Mouse (Mus musculus): ENCODE data around the gene Klhdc7b. TPM values are rescaled to one million over a fixed set of nuclear protein-coding genes. Genes with fewer than 3 reads are reported as not detected.

Gene Klhdc7b
- not detected in 2 replicates for polyA plus RNA-seq (2015; fragmentation: Nextera tagmentation; extraction: Ambion mirVana)

DNA sequence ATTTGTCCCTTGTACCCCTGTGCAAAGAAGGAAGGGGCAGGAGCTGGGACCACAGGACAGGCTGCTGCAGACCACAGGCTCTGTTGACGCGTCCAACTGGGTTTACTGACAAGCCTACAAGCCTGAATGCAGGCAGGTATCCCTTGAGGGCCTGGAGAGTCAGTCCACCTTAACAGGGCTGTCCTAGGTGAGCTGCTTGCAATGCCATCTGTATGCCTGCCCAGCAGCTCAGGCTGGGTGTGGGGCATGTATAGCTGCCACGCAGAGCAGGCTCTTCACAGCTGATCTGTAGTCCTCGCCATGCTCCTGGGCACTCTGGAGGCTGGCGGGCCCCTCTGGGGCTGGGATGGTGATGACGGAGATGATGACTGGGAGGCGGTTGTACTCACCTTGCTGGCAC lies at the start of gene Klhdc7b:
Klhdc7b (plus strand) TSS at position 301 of the 400 bp plus-strand sequence.
- 89% methylated on average over 7 of the region's 7 CpGs for WGBS
- no peak within 1 kb of the TSS for H3K4me3 ChIP-seq (ENCODE audit: low read length)
- no peak for ATAC-seq

DNA sequence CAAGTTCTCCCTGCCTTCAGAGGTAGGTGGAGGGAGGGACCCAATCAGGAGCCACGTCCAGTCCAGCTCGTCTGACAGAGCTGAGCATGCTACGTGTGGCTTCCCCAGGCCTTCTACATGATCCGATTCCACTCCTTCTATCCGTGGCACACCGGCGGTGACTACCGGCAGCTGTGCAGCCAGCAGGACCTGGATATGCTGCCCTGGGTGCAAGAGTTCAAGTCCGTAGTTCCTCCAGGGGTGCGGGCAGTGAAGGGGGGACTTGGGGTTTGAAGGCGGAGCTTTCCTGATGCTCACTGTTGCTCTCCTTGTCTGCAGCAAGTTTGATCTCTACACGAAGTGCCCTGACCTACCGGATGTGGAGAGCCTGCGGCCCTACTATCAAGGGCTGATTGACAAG lies 48.3 kb upstream of the Klhdc7b start:
- H3K27ac ChIP-seq (ENCODE audit: low read length): no peak overlapping the region
- WGBS: 82% methylated on average over 14 of the region's 14 CpGs
- no peaks in the 10 kb centered on the region for H3K9me3 ChIP-seq (ENCODE audit: control insufficient read depth, low read length)
- H3K27me3 ChIP-seq (replicated peaks; ENCODE audit: control insufficient read depth, insufficient read depth, low read length): no peaks in the 10 kb centered on the region; the same call in 1 of the 2 replicates
- H3K36me3 ChIP-seq (ENCODE audit: control insufficient read depth, insufficient read depth, low read length): no peaks in the 10 kb centered on the region
- no peak for ATAC-seq
- H3K4me1 ChIP-seq (ENCODE audit: control insufficient read depth, insufficient read depth, low read length): no peaks in the 10 kb centered on the region
- no peak overlapping the region for H3K4me2 ChIP-seq (ENCODE audit: low read depth, low read length)
- no peak overlapping the region for H3K4me3 ChIP-seq (ENCODE audit: low read length)
- H3K9ac ChIP-seq (ENCODE audit: low read depth, low read length): no peak overlapping the region

More for the DNA sequence above, at the start of gene Klhdc7b:
- no peaks in the 10 kb centered on the region for H3K4me1 ChIP-seq (ENCODE audit: control insufficient read depth, insufficient read depth, low read length)
- H3K27ac ChIP-seq (ENCODE audit: low read length): no peak within 1 kb of the TSS
- H3K4me2 ChIP-seq (ENCODE audit: low read depth, low read length): no peak within 1 kb of the TSS
- H3K9me3 ChIP-seq (ENCODE audit: control insufficient read depth, low read length): no peaks in the 10 kb centered on the region
- no peak within 1 kb of the TSS for H3K9ac ChIP-seq (ENCODE audit: low read depth, low read length)
- peaks cover 9% of the 10 kb centered on the region for H3K27me3 ChIP-seq (replicated peaks; ENCODE audit: control insufficient read depth, insufficient read depth, low read length)
- no peaks in the 10 kb centered on the region for H3K36me3 ChIP-seq (ENCODE audit: control insufficient read depth, insufficient read depth, low read length)

DNA sequence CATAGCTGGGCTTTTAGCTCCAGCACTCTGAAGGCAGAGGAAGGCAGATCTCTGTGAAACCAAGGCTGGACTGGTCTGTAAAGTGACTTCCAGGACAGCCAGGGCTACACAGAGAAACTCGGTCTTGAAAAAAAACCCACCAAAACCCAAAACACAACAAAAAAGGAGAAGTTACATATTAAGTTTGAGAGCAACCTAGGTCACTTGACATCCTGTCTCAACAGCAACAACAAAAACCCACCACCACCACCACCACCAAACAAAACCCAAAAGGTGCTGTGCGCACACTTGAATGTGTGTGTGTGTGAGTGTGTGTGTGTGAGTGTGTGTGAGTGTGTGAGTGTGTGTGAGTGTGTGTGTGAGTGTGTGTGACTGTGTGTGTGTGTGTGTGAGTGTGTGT lies 45.0 kb upstream of the Klhdc7b start:
- H3K27me3 ChIP-seq (replicated peaks; ENCODE audit: control insufficient read depth, insufficient read depth, low read length): no peaks in the 10 kb centered on the region; the same call in 1 of the 2 replicates
- no peak overlapping the region for H3K4me3 ChIP-seq (ENCODE audit: low read length)
- H3K4me1 ChIP-seq (ENCODE audit: control insufficient read depth, insufficient read depth, low read length): no peaks in the 10 kb centered on the region
- H3K36me3 ChIP-seq (ENCODE audit: control insufficient read depth, insufficient read depth, low read length): no peaks in the 10 kb centered on the region
- WGBS: 93% methylated on average over 2 of the region's 2 CpGs
- H3K9ac ChIP-seq (ENCODE audit: low read depth, low read length): no peak overlapping the region
- H3K9me3 ChIP-seq (ENCODE audit: control insufficient read depth, low read length): no peaks in the 10 kb centered on the region
- H3K4me2 ChIP-seq (ENCODE audit: low read depth, low read length): no peak overlapping the region
- no peak overlapping the region for H3K27ac ChIP-seq (ENCODE audit: low read length)
- ATAC-seq: no peak

DNA sequence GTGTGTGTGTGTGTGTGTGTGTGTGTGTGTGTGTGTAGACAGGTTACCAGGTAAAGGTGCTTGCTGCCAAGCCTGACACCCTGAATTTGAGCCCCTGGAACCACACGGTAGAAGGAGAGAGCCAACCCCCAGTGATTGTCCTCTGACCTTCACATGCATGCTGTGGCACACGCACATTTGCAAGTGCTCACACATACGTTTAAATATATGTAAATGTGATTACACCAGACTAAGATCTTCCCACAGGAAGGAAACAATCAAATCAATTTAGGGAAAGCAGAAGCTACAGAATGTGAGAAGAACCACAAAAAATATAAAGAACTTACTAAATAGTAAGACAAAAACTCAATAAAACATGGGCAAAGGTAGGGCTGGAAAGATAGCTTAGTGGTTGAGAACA lies 44.6 kb upstream of the Klhdc7b start:
- ATAC-seq: no peak
- 70% methylated on average over 3 of the region's 3 CpGs for WGBS
- no peak overlapping the region for H3K4me3 ChIP-seq (ENCODE audit: low read length)

DNA sequence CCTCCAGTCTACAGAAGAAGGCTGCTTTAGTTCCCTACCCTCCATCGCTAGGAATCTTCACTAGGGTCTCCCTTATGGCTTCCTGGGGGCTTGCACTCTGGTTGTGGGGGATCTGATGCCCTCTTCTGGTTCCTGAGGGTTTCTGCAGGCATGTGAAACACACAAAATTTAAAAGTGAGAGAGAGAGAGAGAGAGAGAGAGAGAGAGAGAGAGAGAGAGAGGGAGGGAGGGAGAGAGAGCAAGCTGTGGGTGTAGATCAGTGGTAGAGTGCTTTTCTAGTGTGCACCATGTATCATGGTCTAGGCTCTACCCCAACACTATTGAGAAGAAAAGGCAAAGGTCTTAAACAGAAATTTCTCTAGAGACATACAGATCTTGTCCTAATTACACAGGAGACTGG lies 43.0 kb upstream of the Klhdc7b start:
- Histone ChIP-seq H3K4me2 (ENCODE audit: low read depth, low read length) (no peak overlapping the region), H3K27me3 (replicated peaks; ENCODE audit: control insufficient read depth, insufficient read depth, low read length) (no peaks in the 10 kb centered on the region), H3K36me3 (ENCODE audit: control insufficient read depth, insufficient read depth, low read length) (no peaks in the 10 kb centered on the region), H3K9me3 (ENCODE audit: control insufficient read depth, low read length) (no peaks in the 10 kb centered on the region), H3K9ac (ENCODE audit: low read depth, low read length) (no peak overlapping the region), H3K4me3 (ENCODE audit: low read length) (no peak overlapping the region), H3K27ac (ENCODE audit: low read length) (no peak overlapping the region), H3K4me1 (ENCODE audit: control insufficient read depth, insufficient read depth, low read length) (no peaks in the 10 kb centered on the region)
- 68% methylated on average over 1 of the region's 1 CpGs for WGBS
- ATAC-seq: no peak

More for the DNA sequence above, 44.6 kb upstream of the Klhdc7b start:
- H3K27me3 ChIP-seq (replicated peaks; ENCODE audit: control insufficient read depth, insufficient read depth, low read length): no peaks in the 10 kb centered on the region; the same call in 1 of the 2 replicates
- no peak overlapping the region for H3K4me2 ChIP-seq (ENCODE audit: low read depth, low read length)
- H3K9ac ChIP-seq (ENCODE audit: low read depth, low read length): no peak overlapping the region
- H3K9me3 ChIP-seq (ENCODE audit: control insufficient read depth, low read length): no peaks in the 10 kb centered on the region
- no peak overlapping the region for H3K27ac ChIP-seq (ENCODE audit: low read length)
- no peaks in the 10 kb centered on the region for H3K4me1 ChIP-seq (ENCODE audit: control insufficient read depth, insufficient read depth, low read length)
- no peaks in the 10 kb centered on the region for H3K36me3 ChIP-seq (ENCODE audit: control insufficient read depth, insufficient read depth, low read length)

DNA sequence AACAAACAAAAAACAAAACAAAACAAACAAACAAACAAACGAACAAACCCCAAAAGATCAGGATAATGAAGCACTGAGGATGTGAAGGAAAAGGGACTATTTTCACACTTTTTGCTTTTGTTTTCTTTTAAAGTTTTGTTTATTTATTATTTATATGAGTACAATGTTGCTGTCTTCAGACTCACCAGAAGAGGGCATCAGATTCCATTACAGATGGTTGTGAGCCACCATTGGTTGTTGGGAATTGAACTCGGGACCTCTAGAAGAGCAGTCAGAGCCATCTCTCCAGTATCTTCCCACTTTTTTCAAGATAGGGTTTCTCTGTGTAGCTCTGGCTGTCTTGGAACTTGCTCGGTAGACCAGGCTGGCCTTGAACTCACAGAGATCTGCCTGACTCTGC lies 41.4 kb upstream of the Klhdc7b start:
- no peak overlapping the region for H3K4me3 ChIP-seq (ENCODE audit: low read length)
- WGBS: 85% methylated on average over 3 of the region's 3 CpGs

DNA sequence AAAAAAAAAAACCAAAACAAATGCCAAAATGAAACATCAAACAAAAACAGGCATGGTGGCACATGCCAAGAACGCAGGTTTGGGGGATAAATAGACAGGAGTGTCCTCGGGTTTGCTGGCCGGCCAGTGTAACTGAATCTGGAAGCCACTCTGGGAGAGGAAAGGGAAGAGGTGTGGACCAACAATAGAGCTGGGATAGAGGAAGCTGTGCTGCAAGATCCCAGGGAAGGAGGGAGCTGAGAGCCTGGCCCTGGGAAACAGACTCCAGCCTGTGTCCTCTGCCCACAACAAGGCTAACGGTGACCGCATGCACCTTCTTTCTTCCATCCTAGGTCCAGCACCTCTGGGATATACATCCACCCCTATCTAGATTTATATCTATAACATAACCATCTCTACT lies 34.3 kb upstream of the Klhdc7b start:
- Histone ChIP-seq H3K4me1 (ENCODE audit: control insufficient read depth, insufficient read depth, low read length) (peaks cover 9% of the 10 kb centered on the region), H3K9me3 (ENCODE audit: control insufficient read depth, low read length) (no peaks in the 10 kb centered on the region), H3K4me2 (ENCODE audit: low read depth, low read length) (no peak overlapping the region), H3K36me3 (ENCODE audit: control insufficient read depth, insufficient read depth, low read length) (peaks cover 19% of the 10 kb centered on the region), H3K9ac (ENCODE audit: low read depth, low read length) (no peak overlapping the region), H3K4me3 (ENCODE audit: low read length) (no peak overlapping the region), H3K27me3 (replicated peaks; ENCODE audit: control insufficient read depth, insufficient read depth, low read length) (no peaks in the 10 kb centered on the region), H3K27ac (ENCODE audit: low read length) (no peak overlapping the region)
- 87% methylated on average over 5 of the region's 5 CpGs for WGBS
- no peak for ATAC-seq

More for the DNA sequence above, 41.4 kb upstream of the Klhdc7b start:
- H3K27me3 ChIP-seq (replicated peaks; ENCODE audit: control insufficient read depth, insufficient read depth, low read length): no peaks in the 10 kb centered on the region
- no peaks in the 10 kb centered on the region for H3K4me1 ChIP-seq (ENCODE audit: control insufficient read depth, insufficient read depth, low read length)
- H3K9ac ChIP-seq (ENCODE audit: low read depth, low read length): no peak overlapping the region
- no peak overlapping the region for H3K27ac ChIP-seq (ENCODE audit: low read length)
- no peaks in the 10 kb centered on the region for H3K36me3 ChIP-seq (ENCODE audit: control insufficient read depth, insufficient read depth, low read length)
- ATAC-seq: no peak
- H3K4me2 ChIP-seq (ENCODE audit: low read depth, low read length): no peak overlapping the region
- H3K9me3 ChIP-seq (ENCODE audit: control insufficient read depth, low read length): no peaks in the 10 kb centered on the region

DNA sequence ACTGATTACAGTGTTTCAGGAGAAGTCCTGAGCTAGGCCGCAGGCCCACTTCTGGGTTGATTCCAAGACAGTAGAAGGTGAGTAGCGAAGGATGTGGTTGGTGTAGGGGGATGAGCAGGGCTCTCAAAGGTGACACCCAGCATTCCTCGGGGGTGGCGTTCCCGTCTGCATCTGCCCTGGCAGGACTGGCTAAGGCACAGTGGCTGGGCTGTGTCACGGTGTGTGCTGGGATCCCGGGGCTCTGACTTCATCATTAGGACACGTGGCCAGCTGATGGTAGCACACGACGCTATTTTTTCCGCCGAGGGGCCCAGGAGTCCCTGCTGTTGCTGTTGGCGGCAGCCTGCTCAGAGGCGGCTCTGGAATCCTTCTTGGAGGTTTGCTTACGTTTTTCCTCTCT lies 33.4 kb upstream of the Klhdc7b start:
- no peaks in the 10 kb centered on the region for H3K27me3 ChIP-seq (replicated peaks; ENCODE audit: control insufficient read depth, insufficient read depth, low read length)
- ATAC-seq: no peak
- peaks cover 9% of the 10 kb centered on the region for H3K4me1 ChIP-seq (ENCODE audit: control insufficient read depth, insufficient read depth, low read length)
- H3K9me3 ChIP-seq (ENCODE audit: control insufficient read depth, low read length): no peaks in the 10 kb centered on the region
- no peak overlapping the region for H3K27ac ChIP-seq (ENCODE audit: low read length)
- peaks cover 19% of the 10 kb centered on the region for H3K36me3 ChIP-seq (ENCODE audit: control insufficient read depth, insufficient read depth, low read length)
- H3K4me2 ChIP-seq (ENCODE audit: low read depth, low read length): no peak overlapping the region
- 83% methylated on average over 15 of the region's 15 CpGs for WGBS
- H3K9ac ChIP-seq (ENCODE audit: low read depth, low read length): no peak overlapping the region
- H3K4me3 ChIP-seq (ENCODE audit: low read length): no peak overlapping the region

DNA sequence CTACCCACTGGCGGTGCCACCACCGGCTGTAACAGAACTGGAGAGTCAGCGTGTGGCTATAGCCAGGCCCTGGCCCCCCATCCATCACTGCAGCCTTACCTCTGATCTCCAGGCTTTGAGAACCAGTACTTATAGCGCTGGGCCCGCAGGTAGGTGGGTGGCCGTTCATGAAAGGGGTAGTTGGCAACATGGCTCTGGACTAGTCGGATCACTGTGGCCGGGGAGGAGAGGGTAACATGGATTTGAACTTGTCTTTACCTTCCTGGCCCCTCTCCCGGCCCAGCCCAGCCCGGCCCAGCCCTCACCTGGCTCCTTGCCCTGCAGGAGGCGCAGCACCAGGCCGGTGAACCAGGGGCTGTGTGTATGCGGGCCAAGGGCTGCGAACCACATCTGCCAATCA lies 32.7 kb upstream of the Klhdc7b start:
- WGBS: 95% methylated on average over 14 of the region's 14 CpGs
- Histone ChIP-seq H3K27me3 (replicated peaks; ENCODE audit: control insufficient read depth, insufficient read depth, low read length) (no peaks in the 10 kb centered on the region), H3K27ac (ENCODE audit: low read length) (no peak overlapping the region), H3K4me1 (ENCODE audit: control insufficient read depth, insufficient read depth, low read length) (peaks cover 9% of the 10 kb centered on the region), H3K4me2 (ENCODE audit: low read depth, low read length) (no peak overlapping the region), H3K36me3 (ENCODE audit: control insufficient read depth, insufficient read depth, low read length) (peaks cover 19% of the 10 kb centered on the region), H3K9ac (ENCODE audit: low read depth, low read length) (no peak overlapping the region), H3K9me3 (ENCODE audit: control insufficient read depth, low read length) (no peaks in the 10 kb centered on the region), H3K4me3 (ENCODE audit: low read length) (no peak overlapping the region)
- ATAC-seq: no peak

DNA sequence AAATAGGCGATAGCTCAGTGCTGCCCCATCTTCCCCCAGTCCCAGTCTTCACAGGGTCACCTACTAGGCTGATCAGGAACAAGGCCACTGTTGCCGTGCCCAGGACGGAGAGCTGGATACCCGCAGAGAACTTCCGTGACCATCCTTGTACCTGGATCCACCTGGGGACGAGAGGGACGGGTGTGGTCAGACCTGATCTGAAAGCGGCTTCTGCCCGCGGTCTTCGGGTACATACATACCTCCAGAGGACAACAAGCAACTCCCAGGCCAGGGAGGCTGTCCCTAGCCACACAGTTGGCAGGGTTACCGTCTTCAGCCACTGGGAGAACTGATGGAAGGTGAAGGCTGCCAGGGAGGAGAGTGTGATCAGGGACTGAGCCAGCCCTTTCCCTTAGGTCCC lies 31.9 kb upstream of the Klhdc7b start:
- Histone ChIP-seq H3K4me2 (ENCODE audit: low read depth, low read length) (no peak overlapping the region), H3K4me3 (ENCODE audit: low read length) (no peak overlapping the region), H3K27ac (ENCODE audit: low read length) (no peak overlapping the region), H3K9ac (ENCODE audit: low read depth, low read length) (no peak overlapping the region), H3K4me1 (ENCODE audit: control insufficient read depth, insufficient read depth, low read length) (peaks cover 14% of the 10 kb centered on the region), H3K27me3 (replicated peaks; ENCODE audit: control insufficient read depth, insufficient read depth, low read length) (no peaks in the 10 kb centered on the region), H3K9me3 (ENCODE audit: control insufficient read depth, low read length) (no peaks in the 10 kb centered on the region), H3K36me3 (ENCODE audit: control insufficient read depth, insufficient read depth, low read length) (peaks cover 19% of the 10 kb centered on the region)
- 98% methylated on average over 12 of the region's 12 CpGs for WGBS
- ATAC-seq: no peak
